Mouse (Mus musculus): ENCODE data around the gene Selenbp1. TPM values are rescaled to one million over a fixed set of nuclear protein-coding genes. Genes with fewer than 3 reads are reported as not detected.

Gene Selenbp1
- polyA plus RNA-seq, 1 experiment from 2014 or later, result 89.6 TPM

- no peak for ATAC-seq (replicated peaks; ENCODE audit: insufficient number of reproducible peaks, insufficient read depth, low FRiP score, low read depth)
- peaks cover 23% of the 10 kb centered on the region for H3K36me3 ChIP-seq
- peaks cover 46% of the 10 kb centered on the region for H3K4me1 ChIP-seq (replicated peaks)
- no peak overlapping the region for H3K9ac ChIP-seq
- no peak overlapping the region for H3K27ac ChIP-seq
- H3K9me3 ChIP-seq (replicated peaks), result no peaks in the 10 kb centered on the region
- WGBS, result 92% methylated on average over 2 of the region's 2 CpGs
- no peak overlapping the region for H3K4me2 ChIP-seq
- no peak overlapping the region for H3K4me3 ChIP-seq
- H3K27me3 ChIP-seq, result no peaks in the 10 kb centered on the region
Observed at GRCm38 (mm10) chr3:94985513-94985912, 52.7 kb downstream of the Selenbp1 start.

DNA sequence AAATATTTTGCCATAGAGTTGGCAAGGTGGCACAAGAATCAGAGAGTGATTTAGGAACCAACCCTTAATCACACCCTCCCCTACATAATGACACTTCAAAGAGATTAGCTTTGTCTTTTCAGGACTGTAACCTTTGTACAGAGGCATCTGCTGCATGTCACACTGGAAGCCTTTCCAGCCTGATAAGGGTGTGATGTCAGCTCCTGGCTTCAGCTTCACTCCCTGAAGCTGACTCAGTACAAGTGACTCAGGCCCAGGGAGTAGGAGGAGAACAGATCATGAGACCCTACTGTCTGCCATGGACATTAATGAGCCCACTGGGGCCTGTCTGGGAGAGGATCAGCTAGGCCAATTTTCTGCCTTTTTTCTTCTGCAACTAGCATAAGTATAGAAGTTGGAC lies 54.7 kb downstream of the Selenbp1 start:
- no peak overlapping the region for H3K9ac ChIP-seq
- H3K36me3 ChIP-seq, result peaks cover 21% of the 10 kb centered on the region
- no peaks in the 10 kb centered on the region for H3K9me3 ChIP-seq (replicated peaks)
- no peak overlapping the region for H3K4me3 ChIP-seq
- peak overlapping the region; percentile 60 for H3K27ac ChIP-seq
- ATAC-seq (replicated peaks; ENCODE audit: insufficient number of reproducible peaks, insufficient read depth, low FRiP score, low read depth), result peak; percentile 86
- peaks cover 46% of the 10 kb centered on the region for H3K4me1 ChIP-seq (replicated peaks)
- H3K27me3 ChIP-seq, result no peaks in the 10 kb centered on the region
- H3K4me2 ChIP-seq, result no peak overlapping the region

DNA sequence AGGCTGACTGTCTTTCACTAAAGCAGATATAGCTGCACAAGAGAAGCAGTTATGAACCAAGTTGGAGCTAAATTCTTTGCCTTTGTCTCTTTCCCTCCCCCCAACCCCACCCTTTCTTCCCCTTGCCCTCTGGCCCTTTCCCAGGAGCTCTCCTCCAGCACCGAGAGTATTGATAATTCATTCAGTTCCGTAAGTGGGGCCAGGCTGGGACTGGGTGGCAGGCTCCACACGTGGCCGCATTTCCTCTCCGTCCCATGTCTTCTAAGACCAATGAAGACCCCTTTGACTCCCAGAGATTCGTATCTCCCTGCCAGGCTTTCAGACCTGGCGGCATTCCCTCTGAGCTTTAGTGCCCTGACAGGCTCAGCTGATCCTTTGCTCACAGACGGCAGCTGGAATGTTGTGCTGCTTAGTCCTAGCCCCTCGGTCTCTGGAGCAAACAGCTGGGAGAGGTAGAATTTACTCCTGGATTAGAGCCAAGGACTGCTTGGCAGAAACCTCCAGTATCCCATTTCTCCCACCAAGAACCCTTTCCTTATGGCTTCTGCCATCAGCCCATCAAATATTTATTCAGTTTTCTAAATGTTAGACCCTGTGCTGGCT lies 56.4 kb downstream of the Selenbp1 start:
- Histone ChIP-seq H3K9ac (peak overlapping the region; percentile 15; the same call in 1 of the 2 replicates), H3K27ac (peak overlapping the region; percentile 53), H3K36me3 (peaks cover 23% of the 10 kb centered on the region), H3K27me3 (no peaks in the 10 kb centered on the region), H3K4me2 (peak overlapping the region; percentile 21; the same call in 1 of the 2 replicates), H3K9me3 (replicated peaks) (no peaks in the 10 kb centered on the region), H3K4me3 (no peak overlapping the region), H3K4me1 (replicated peaks) (peaks cover 46% of the 10 kb centered on the region)
- 28% methylated on average over 9 of the region's 9 CpGs for WGBS
- no peak for ATAC-seq (replicated peaks; ENCODE audit: insufficient number of reproducible peaks, insufficient read depth, low FRiP score, low read depth)

Other genes starting within 250 kb of the Selenbp1 start
- 3.8 and 4.4 TPM in 2 replicates for gene Selenbp2, start 239.5 kb upstream of the Selenbp1 start, polyA plus RNA-seq (2015; fragmentation: Nextera tagmentation; extraction: Ambion mirVana)
- 1.4 and 4.7 TPM in 2 replicates for gene Cgn, start 146.6 kb upstream of the Selenbp1 start, polyA plus RNA-seq (2015; fragmentation: Nextera tagmentation; extraction: Ambion mirVana)
- 8.5 and 10.2 TPM in 2 replicates for gene Pogz, start 95.5 kb upstream of the Selenbp1 start, polyA plus RNA-seq (2015; fragmentation: Nextera tagmentation; extraction: Ambion mirVana)
- 223 and 265 TPM in 2 replicates for gene Psmb4, start 46.1 kb upstream of the Selenbp1 start, polyA plus RNA-seq (2015; fragmentation: Nextera tagmentation; extraction: Ambion mirVana)
- gene Rfx5, start 21.0 kb downstream of the Selenbp1 start, polyA plus RNA-seq (2015; fragmentation: Nextera tagmentation; extraction: Ambion mirVana), result 3.6 and 6.8 TPM in 2 replicates
- 14.7 and 20.8 TPM in 2 replicates for gene Pi4kb, start 41.7 kb downstream of the Selenbp1 start, polyA plus RNA-seq (2015; fragmentation: Nextera tagmentation; extraction: Ambion mirVana)
- 12.3 and 18.3 TPM in 2 replicates for gene Zfp687, start 82.4 kb downstream of the Selenbp1 start, polyA plus RNA-seq (2015; fragmentation: Nextera tagmentation; extraction: Ambion mirVana)
- gene Psmd4, start 109.6 kb downstream of the Selenbp1 start, polyA plus RNA-seq (2015; fragmentation: Nextera tagmentation; extraction: Ambion mirVana), result 168 and 198 TPM in 2 replicates
- 14.1 and 16.5 TPM in 2 replicates for gene Pip5k1a, start 173.9 kb downstream of the Selenbp1 start, polyA plus RNA-seq (2015; fragmentation: Nextera tagmentation; extraction: Ambion mirVana)
- gene Vps72, start 178.0 kb downstream of the Selenbp1 start, polyA plus RNA-seq (2015; fragmentation: Nextera tagmentation; extraction: Ambion mirVana), result 79.5 and 99.3 TPM in 2 replicates
- 1.4 and 2.1 TPM in 2 replicates for gene Tmod4, start 191.4 kb downstream of the Selenbp1 start, polyA plus RNA-seq (2015; fragmentation: Nextera tagmentation; extraction: Ambion mirVana)
- 51.0 and 54.2 TPM in 2 replicates for gene Scnm1, start 201.0 kb downstream of the Selenbp1 start, polyA plus RNA-seq (2015; fragmentation: Nextera tagmentation; extraction: Ambion mirVana)
- 9.4 and 10.4 TPM in 2 replicates for gene Lysmd1, start 201.0 kb downstream of the Selenbp1 start, polyA plus RNA-seq (2015; fragmentation: Nextera tagmentation; extraction: Ambion mirVana)
- 2.5 and 4.8 TPM in 2 replicates for gene Tnfaip8l2, start 209.3 kb downstream of the Selenbp1 start, polyA plus RNA-seq (2015; fragmentation: Nextera tagmentation; extraction: Ambion mirVana)
- 2.0 and 3.5 TPM in 2 replicates for gene Sema6c, start 227.4 kb downstream of the Selenbp1 start, polyA plus RNA-seq (2015; fragmentation: Nextera tagmentation; extraction: Ambion mirVana)